10 mouse cellular contexts compared by ENCODE assay signal in the genomic region with DNA sequence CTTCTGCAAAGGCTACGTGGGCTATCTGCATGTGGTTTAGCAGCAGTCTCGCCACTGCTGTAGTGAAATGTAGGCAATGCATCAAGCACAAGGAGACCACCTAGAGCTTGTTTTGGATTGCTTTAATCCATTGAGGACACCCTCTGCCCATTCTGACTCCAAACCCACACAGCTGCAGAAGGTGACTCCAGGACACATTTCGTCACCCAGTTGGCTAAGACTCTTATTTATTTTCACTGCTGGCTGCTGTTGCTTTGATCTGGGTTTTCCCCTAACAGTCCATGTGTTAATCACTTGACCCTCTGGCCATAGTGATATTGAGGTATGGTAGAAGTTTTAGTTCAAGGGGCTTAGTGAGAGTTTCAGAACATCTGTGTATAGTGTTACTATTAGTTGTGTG.
A peak's percentile ranks its signal among the peaks of the same experiment; 100 is the strongest.
DNase-seq lines count a peak whose midpoint lies in the region; TF ChIP-seq lines count a peak whose summit lies in the region.
"Had no signal": no experiment of that assay in that cellular context is flagged by ENCODE, and none has a peak within 500 bp of the region (broad histone marks: within the 10 kb centered on the region; RNA-seq: fewer than 3 reads in every experiment).

No protein-coding gene starts in this region.

- DNase-seq in heart, adult 18-20 months = peak; percentile 70 to 75
- DNase-seq in heart, postnatal 25 days (ENCODE audit: low spot score) = no peak
- peak; percentile 51 for DNase-seq in lung, postnatal 10 days
- DNase-seq in lung, adult 2 months = no peak
- peak; percentile 25 to 46 for DNase-seq in heart, postnatal 14 days
- DNase-seq in layer of hippocampus, adult 9-11 months = no peak
- no peak for DNase-seq in right cerebral cortex, postnatal 4 days
- DNase-seq: cerebellum, adult 9-11 months had no signal

- H3K4me3 ChIP-seq in lung, adult 2 months (replicated peaks; ENCODE audit: extremely low read depth, low read depth, low read length) = no peak overlapping the region
- H3K4me3 ChIP-seq: heart, embryonic 13.5 days; midbrain, embryonic 15.5 days had no signal

- 60% methylated on average over 3 of the region's 3 CpGs for WGBS in lung, adult 2 months

- intact Hi-C loops in heart, postnatal 25 days (cut with DNase I) = no loop called here
- intact Hi-C loops in heart, postnatal 14 days (cut with DNase I) = no loop called here

- no peak for TF ChIP-seq CTCF in lung, adult 2 months (IDR thresholded peaks at IDR 0.05; ENCODE audit: insufficient read depth, low read length)

- H3K4me1 ChIP-seq in lung, adult 2 months (ENCODE audit: control insufficient read depth, insufficient read depth, low read length) = peaks cover 23% of the 10 kb centered on the region
- H3K4me1 ChIP-seq: midbrain, embryonic 15.5 days had no signal

- no peak for TF ChIP-seq POLR2A in lung, adult 2 months (IDR thresholded peaks at IDR 0.05; ENCODE audit: borderline replicate concordance, extremely low read depth, low read depth, low read length)

Comparison
In these comparisons a context has a peak if more than half of its experiments do, and no peak if none do; other contexts are left out.
1. DNase-seq: peak in heart, adult 18-20 months (2 of 2), lung, postnatal 10 days (single experiment) and heart, postnatal 14 days (2 of 2); none in heart, postnatal 25 days (single experiment), lung, adult 2 months (single experiment), layer of hippocampus, adult 9-11 months (single experiment) and right cerebral cortex, postnatal 4 days (single experiment).